Mouse (Mus musculus): ENCODE data around the gene Mtmr14. TPM values are rescaled to one million over a fixed set of nuclear protein-coding genes. Genes with fewer than 3 reads are reported as not detected.

Mtmr14 gene
- polyA plus RNA-seq, 1 experiment from 2014 or later, result 26.7 TPM

GRCm38 (mm10) chr6:113226705-113227104 is 10.9 kb upstream of the Mtmr14 start:
- Histone ChIP-seq H3K36me3 (ENCODE audit: control insufficient read depth, insufficient read depth, low read length) (no peaks in the 10 kb centered on the region), H3K27ac (replicated peaks in 1 of 2; ENCODE audit: control insufficient read depth in 1 of 2, insufficient read depth in 1 of 2, low read depth in 2 of 2, low read length in 2 of 2) (no peak overlapping the region), H3K4me2 (ENCODE audit: low read length) (no peak overlapping the region), H3K9me3 (ENCODE audit: control insufficient read depth, low read length) (no peaks in the 10 kb centered on the region; the same call in 1 of the 2 replicates), H3K4me3 (ENCODE audit: control insufficient read depth in 1 of 2, insufficient read depth in 1 of 2, low read depth in 1 of 2, low read length in 2 of 2) (no peak overlapping the region), H3K4me1 (ENCODE audit: control insufficient read depth in 2 of 2, insufficient read depth in 2 of 2, low read length in 2 of 2) (no peaks in the 10 kb centered on the region), H3K27me3 (ENCODE audit: control insufficient read depth, insufficient read depth, low read length) (no peaks in the 10 kb centered on the region), H3K9ac (ENCODE audit: low read length) (no peak overlapping the region)
- ATAC-seq (ENCODE audit: insufficient number of reproducible peaks, insufficient read depth, low FRiP score, low read depth), result no peak

GRCm38 (mm10) chr6:113235141-113235540 is 2.5 kb upstream of the Mtmr14 start:
- Histone ChIP-seq H3K4me2 (ENCODE audit: low read length) (no peak overlapping the region), H3K9ac (ENCODE audit: low read length) (no peak overlapping the region), H3K4me3 (ENCODE audit: control insufficient read depth in 1 of 2, insufficient read depth in 1 of 2, low read depth in 1 of 2, low read length in 2 of 2) (no peak overlapping the region), H3K9me3 (ENCODE audit: control insufficient read depth, low read length) (no peaks in the 10 kb centered on the region; the same call in 1 of the 2 replicates), H3K27ac (replicated peaks in 1 of 2; ENCODE audit: control insufficient read depth in 1 of 2, insufficient read depth in 1 of 2, low read depth in 2 of 2, low read length in 2 of 2) (no peak overlapping the region), H3K36me3 (ENCODE audit: control insufficient read depth, insufficient read depth, low read length) (peaks cover under 1% of the 10 kb centered on the region), H3K27me3 (ENCODE audit: control insufficient read depth, insufficient read depth, low read length) (no peaks in the 10 kb centered on the region), H3K4me1 (ENCODE audit: control insufficient read depth in 2 of 2, insufficient read depth in 2 of 2, low read length in 2 of 2) (peaks cover 3 to 12% of the 10 kb centered on the region in 2 experiments; a peak in 3 of 4 replicates)
- no peak for ATAC-seq (ENCODE audit: insufficient number of reproducible peaks, insufficient read depth, low FRiP score, low read depth)
- WGBS, result 50% methylated on average over 5 of the region's 5 CpGs

- H3K27ac ChIP-seq (replicated peaks in 1 of 2; ENCODE audit: control insufficient read depth in 1 of 2, insufficient read depth in 1 of 2, low read depth in 2 of 2, low read length in 2 of 2), result no peak overlapping the region
Observed at GRCm38 (mm10) chr6:113238442-113238841, 799 bp downstream of the Mtmr14 start.

GRCm38 (mm10) chr6:113242753-113243152 is 5.1 kb downstream of the Mtmr14 start:
- 74% methylated on average over 1 of the region's 1 CpGs for WGBS
- no peak overlapping the region for H3K4me3 ChIP-seq (ENCODE audit: control insufficient read depth in 1 of 2, insufficient read depth in 1 of 2, low read depth in 1 of 2, low read length in 2 of 2)
- no peaks in the 10 kb centered on the region for H3K9me3 ChIP-seq (ENCODE audit: control insufficient read depth, low read length)
- H3K4me1 ChIP-seq (ENCODE audit: control insufficient read depth in 2 of 2, insufficient read depth in 2 of 2, low read length in 2 of 2), result peaks cover 3 to 12% of the 10 kb centered on the region in 2 experiments; a peak in 3 of 4 replicates
- peaks cover 34% of the 10 kb centered on the region for H3K36me3 ChIP-seq (ENCODE audit: control insufficient read depth, insufficient read depth, low read length)
- no peak overlapping the region for H3K27ac ChIP-seq (replicated peaks in 1 of 2; ENCODE audit: control insufficient read depth in 1 of 2, insufficient read depth in 1 of 2, low read depth in 2 of 2, low read length in 2 of 2)
- no peaks in the 10 kb centered on the region for H3K27me3 ChIP-seq (ENCODE audit: control insufficient read depth, insufficient read depth, low read length)
- ATAC-seq (ENCODE audit: insufficient number of reproducible peaks, insufficient read depth, low FRiP score, low read depth), result no peak
- H3K9ac ChIP-seq (ENCODE audit: low read length), result no peak overlapping the region
- H3K4me2 ChIP-seq (ENCODE audit: low read length), result no peak overlapping the region

More at GRCm38 (mm10) chr6:113238442-113238841, 799 bp downstream of the Mtmr14 start:
- Histone ChIP-seq H3K4me1 (ENCODE audit: control insufficient read depth in 2 of 2, insufficient read depth in 2 of 2, low read length in 2 of 2) (peaks cover 3 to 12% of the 10 kb centered on the region in 2 experiments; a peak in 3 of 4 replicates), H3K4me2 (ENCODE audit: low read length) (peak overlapping the region; percentile 92), H3K9me3 (ENCODE audit: control insufficient read depth, low read length) (no peaks in the 10 kb centered on the region), H3K9ac (ENCODE audit: low read length) (peak overlapping the region; percentile 92), H3K27me3 (ENCODE audit: control insufficient read depth, insufficient read depth, low read length) (no peaks in the 10 kb centered on the region), H3K4me3 (ENCODE audit: control insufficient read depth in 1 of 2, insufficient read depth in 1 of 2, low read depth in 1 of 2, low read length in 2 of 2) (peak overlapping the region; percentile 91 to 99), H3K36me3 (ENCODE audit: control insufficient read depth, insufficient read depth, low read length) (peaks cover 20% of the 10 kb centered on the region)
- WGBS, result 9% methylated on average over 6 of the region's 6 CpGs
- ATAC-seq (ENCODE audit: insufficient number of reproducible peaks, insufficient read depth, low FRiP score, low read depth), result no peak

GRCm38 (mm10) chr6:113245585-113245984 is 7.9 kb downstream of the Mtmr14 start:
- Histone ChIP-seq H3K4me3 (ENCODE audit: control insufficient read depth in 1 of 2, insufficient read depth in 1 of 2, low read depth in 1 of 2, low read length in 2 of 2) (no peak overlapping the region), H3K4me2 (ENCODE audit: low read length) (no peak overlapping the region), H3K4me1 (ENCODE audit: control insufficient read depth in 2 of 2, insufficient read depth in 2 of 2, low read length in 2 of 2) (no peaks in the 10 kb centered on the region), H3K9ac (ENCODE audit: low read length) (no peak overlapping the region), H3K27ac (replicated peaks in 1 of 2; ENCODE audit: control insufficient read depth in 1 of 2, insufficient read depth in 1 of 2, low read depth in 2 of 2, low read length in 2 of 2) (no peak overlapping the region), H3K27me3 (ENCODE audit: control insufficient read depth, insufficient read depth, low read length) (no peaks in the 10 kb centered on the region), H3K36me3 (ENCODE audit: control insufficient read depth, insufficient read depth, low read length) (peaks cover 39% of the 10 kb centered on the region), H3K9me3 (ENCODE audit: control insufficient read depth, low read length) (no peaks in the 10 kb centered on the region)
- WGBS, result 80% methylated on average over 2 of the region's 2 CpGs
- no peak for ATAC-seq (ENCODE audit: insufficient number of reproducible peaks, insufficient read depth, low FRiP score, low read depth)

GRCm38 (mm10) chr6:113250786-113251185 is 13.1 kb downstream of the Mtmr14 start:
- Histone ChIP-seq H3K4me3 (ENCODE audit: control insufficient read depth in 1 of 2, insufficient read depth in 1 of 2, low read depth in 1 of 2, low read length in 2 of 2) (no peak overlapping the region), H3K4me1 (ENCODE audit: control insufficient read depth in 2 of 2, insufficient read depth in 2 of 2, low read length in 2 of 2) (peaks cover 2 to 6% of the 10 kb centered on the region in 2 experiments; a peak in 1 of 4 replicates), H3K9ac (ENCODE audit: low read length) (no peak overlapping the region), H3K27ac (replicated peaks in 1 of 2; ENCODE audit: control insufficient read depth in 1 of 2, insufficient read depth in 1 of 2, low read depth in 2 of 2, low read length in 2 of 2) (no peak overlapping the region), H3K4me2 (ENCODE audit: low read length) (no peak overlapping the region), H3K36me3 (ENCODE audit: control insufficient read depth, insufficient read depth, low read length) (peaks cover 52% of the 10 kb centered on the region), H3K9me3 (ENCODE audit: control insufficient read depth, low read length) (no peaks in the 10 kb centered on the region), H3K27me3 (ENCODE audit: control insufficient read depth, insufficient read depth, low read length) (no peaks in the 10 kb centered on the region)
- ATAC-seq (ENCODE audit: insufficient number of reproducible peaks, insufficient read depth, low FRiP score, low read depth), result no peak
- 66% methylated on average over 5 of the region's 5 CpGs for WGBS

GRCm38 (mm10) chr6:113251921-113252320 is 14.3 kb downstream of the Mtmr14 start:
- no peak overlapping the region for H3K4me3 ChIP-seq (ENCODE audit: control insufficient read depth in 1 of 2, insufficient read depth in 1 of 2, low read depth in 1 of 2, low read length in 2 of 2)
- H3K9me3 ChIP-seq (ENCODE audit: control insufficient read depth, low read length), result no peaks in the 10 kb centered on the region
- no peak overlapping the region for H3K27ac ChIP-seq (replicated peaks in 1 of 2; ENCODE audit: control insufficient read depth in 1 of 2, insufficient read depth in 1 of 2, low read depth in 2 of 2, low read length in 2 of 2)
- H3K36me3 ChIP-seq (ENCODE audit: control insufficient read depth, insufficient read depth, low read length), result peaks cover 64% of the 10 kb centered on the region
- H3K27me3 ChIP-seq (ENCODE audit: control insufficient read depth, insufficient read depth, low read length), result no peaks in the 10 kb centered on the region
- H3K4me2 ChIP-seq (ENCODE audit: low read length), result no peak overlapping the region
- H3K4me1 ChIP-seq (ENCODE audit: control insufficient read depth in 2 of 2, insufficient read depth in 2 of 2, low read length in 2 of 2), result peaks cover 2 to 6% of the 10 kb centered on the region in 2 experiments; a peak in 1 of 4 replicates
- H3K9ac ChIP-seq (ENCODE audit: low read length), result no peak overlapping the region
- no peak for ATAC-seq (ENCODE audit: insufficient number of reproducible peaks, insufficient read depth, low FRiP score, low read depth)

GRCm38 (mm10) chr6:113254899-113255298 is 17.3 kb downstream of the Mtmr14 start:
- Histone ChIP-seq H3K36me3 (ENCODE audit: control insufficient read depth, insufficient read depth, low read length) (peaks cover 86% of the 10 kb centered on the region), H3K4me3 (ENCODE audit: control insufficient read depth in 1 of 2, insufficient read depth in 1 of 2, low read depth in 1 of 2, low read length in 2 of 2) (no peak overlapping the region), H3K27ac (replicated peaks in 1 of 2; ENCODE audit: control insufficient read depth in 1 of 2, insufficient read depth in 1 of 2, low read depth in 2 of 2, low read length in 2 of 2) (no peak overlapping the region), H3K4me1 (ENCODE audit: control insufficient read depth in 2 of 2, insufficient read depth in 2 of 2, low read length in 2 of 2) (peaks cover 2 to 6% of the 10 kb centered on the region in 2 experiments; a peak in 1 of 4 replicates), H3K4me2 (ENCODE audit: low read length) (no peak overlapping the region), H3K9ac (ENCODE audit: low read length) (no peak overlapping the region), H3K9me3 (ENCODE audit: control insufficient read depth, low read length) (no peaks in the 10 kb centered on the region), H3K27me3 (ENCODE audit: control insufficient read depth, insufficient read depth, low read length) (no peaks in the 10 kb centered on the region)
- no peak for ATAC-seq (ENCODE audit: insufficient number of reproducible peaks, insufficient read depth, low FRiP score, low read depth)
